Mouse (Mus musculus) kidney, adult 2 months (tissue): ENCODE measurements around the gene Plekhf1. TPM values are rescaled to one million over a fixed set of nuclear protein-coding genes. Genes with fewer than 3 reads are reported as not detected.

Source experiments
- DNase-seq: peaks from one replicate; pipeline ENCODE4 v3.0.0; 2021
- H3K27ac ChIP-seq: fragments of 200-500 bp; 2 replicates; pipeline ENCODE4 v1.5.1; 2012; ENCODE audit warnings: low read depth, low read length, control low read depth, inconsistent platforms; ENCODE audit not compliant: insufficient read depth
- H3K27me3 ChIP-seq: fragments of 200-500 bp; replicated peaks from 2 replicates; pipeline ENCODE4 v1.6.1; 2012; ENCODE audit warnings: mild to moderate bottlenecking, moderate library complexity, low read length, inconsistent platforms; ENCODE audit not compliant: control insufficient read depth, insufficient read depth
- H3K36me3 ChIP-seq: fragments of 200-500 bp; 2 replicates; pipeline ENCODE4 v1.6.1; 2012; ENCODE audit warnings: mild to moderate bottlenecking, moderate library complexity, low read length, inconsistent platforms; ENCODE audit not compliant: control insufficient read depth, insufficient read depth
- H3K4me1 ChIP-seq: fragments of 200-500 bp; 2 replicates; pipeline ENCODE4 v1.6.1; 2011; ENCODE audit warnings: low read length; ENCODE audit not compliant: control insufficient read depth, insufficient read depth
- H3K4me3 ChIP-seq: fragments of 200-500 bp; 2 replicates; pipeline ENCODE4 v1.5.1; 2011; ENCODE audit warnings: mild to moderate bottlenecking, low read depth, low read length, control low read depth; ENCODE audit not compliant: insufficient read depth
- CTCF ChIP-seq: fragments of 200-500 bp; conservative IDR thresholded peaks from 2 replicates; pipeline ENCODE4 v1.5.1; 2011; ENCODE audit warnings: low read depth, mild to moderate bottlenecking, control low read depth, low read length, moderate library complexity, mixed read lengths; ENCODE audit not compliant: insufficient read depth, insufficient read length
- POLR2A ChIP-seq: fragments of 200-500 bp; IDR thresholded peaks from one replicate; pipeline ENCODE4 v1.6.1; 2011; ENCODE audit warnings: low read depth, low read length, control low read depth
- WGBS: fragments of 180-500 bp; shearing (Covaris S2); methylation state at CpG from one replicate; pipeline ENCODE4 v1.1.7; 2018; 5-methylcytosine and 5-hydroxymethylcytosine counted together
- polyA plus RNA-seq: library from polyadenylated mRNA; depleted of rRNA; stranded (reverse); fragments of >200 nt; gene quantifications from 2 replicates; pipeline ENCODE4 v1.2.3, GENCODE M21; 2012; rRNA removed

Gene Plekhf1
- 6.3 and 6.4 TPM in 2 replicates for polyA plus RNA-seq

DNA sequence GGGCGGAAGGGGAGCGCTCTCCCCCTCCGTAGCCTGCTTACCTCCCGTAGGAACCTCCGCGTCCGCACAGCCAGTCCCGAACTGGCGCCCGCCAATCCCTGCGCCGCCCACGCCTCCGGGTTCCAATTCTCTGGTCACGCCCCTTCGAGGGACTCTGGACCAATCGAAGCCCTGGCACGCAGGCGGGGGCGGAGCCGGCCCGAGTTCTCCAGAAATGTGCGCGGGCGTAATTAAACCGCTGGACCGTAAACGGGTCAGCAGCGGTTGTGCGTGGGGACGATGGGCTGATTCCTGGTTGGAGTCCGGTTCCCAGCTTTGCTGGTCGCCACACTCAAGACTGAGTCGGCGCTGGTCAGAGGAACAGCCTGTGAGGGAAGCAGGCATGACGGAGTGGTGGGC, at the start of gene Plekhf1:
Plekhf1 (minus strand) TSS at position 117 of the 399 bp plus-strand sequence.
- H3K27me3 ChIP-seq, result no peaks in the 10 kb centered on the region
- H3K27ac ChIP-seq, result peak within 1 kb of the TSS; percentile 81
- DNase-seq, result peak; percentile 98
- TF ChIP-seq POLR2A (peak; percentile 64), CTCF (no peak)
- peak within 1 kb of the TSS; percentile 78 for H3K4me3 ChIP-seq
- WGBS, result under 1% methylated on average over 36 of the region's 36 CpGs
- no peaks in the 10 kb centered on the region for H3K36me3 ChIP-seq
- peaks cover 8% of the 10 kb centered on the region; the same call in 1 of the 2 replicates for H3K4me1 ChIP-seq

DNA sequence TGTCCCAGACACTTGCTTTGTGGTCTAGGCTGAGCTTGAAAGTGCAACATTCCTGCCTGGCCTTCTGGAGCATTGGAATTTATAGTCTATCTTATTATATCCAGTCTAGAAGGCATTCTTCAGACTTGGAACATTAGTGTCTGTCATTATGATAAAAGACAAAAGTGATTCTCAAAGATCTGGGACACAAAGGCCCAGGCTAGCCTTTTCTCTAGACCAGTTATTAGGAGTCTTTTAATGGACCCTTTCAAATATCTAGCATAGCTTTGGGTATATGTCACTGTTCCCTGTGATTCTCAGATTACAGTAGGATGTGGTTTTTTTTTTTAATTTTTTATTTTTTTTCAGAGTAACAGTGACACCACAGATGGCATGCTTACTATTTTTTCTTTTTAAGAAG, 44.7 kb upstream of the Plekhf1 start:
- Histone ChIP-seq H3K4me1 (peaks cover 3% of the 10 kb centered on the region), H3K27ac (no peak overlapping the region), H3K27me3 (no peaks in the 10 kb centered on the region), H3K36me3 (no peaks in the 10 kb centered on the region), H3K4me3 (no peak overlapping the region)
- DNase-seq, result no peak
- TF ChIP-seq CTCF (no peak), POLR2A (no peak)

DNA sequence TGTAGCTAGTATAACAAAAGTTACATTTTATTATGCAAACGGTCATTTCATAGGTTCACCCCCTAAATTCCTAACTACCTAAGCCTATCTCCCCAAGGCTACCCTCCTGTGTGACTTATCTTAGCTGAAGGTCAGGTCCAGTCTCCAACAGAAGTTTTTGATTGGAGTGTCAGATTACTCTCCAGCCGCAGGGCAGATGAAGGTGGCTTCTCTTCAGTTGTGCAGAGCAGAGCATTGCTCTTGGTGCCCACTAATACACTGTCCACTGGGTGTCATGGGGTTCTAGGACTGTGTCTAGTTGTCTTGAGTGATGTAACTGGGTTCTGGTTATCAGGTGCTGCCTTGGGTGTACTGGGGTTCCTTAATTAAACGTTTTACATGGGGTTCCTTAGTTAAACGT, 44.0 kb upstream of the Plekhf1 start:
- H3K27me3 ChIP-seq, result no peaks in the 10 kb centered on the region
- H3K27ac ChIP-seq, result no peak overlapping the region
- no peak overlapping the region for H3K4me3 ChIP-seq
- DNase-seq, result no peak
- H3K4me1 ChIP-seq, result peaks cover 3% of the 10 kb centered on the region
- no peaks in the 10 kb centered on the region for H3K36me3 ChIP-seq
- TF ChIP-seq CTCF (no peak), POLR2A (no peak)
- WGBS, result 12% methylated on average over 4 of the region's 4 CpGs

DNA sequence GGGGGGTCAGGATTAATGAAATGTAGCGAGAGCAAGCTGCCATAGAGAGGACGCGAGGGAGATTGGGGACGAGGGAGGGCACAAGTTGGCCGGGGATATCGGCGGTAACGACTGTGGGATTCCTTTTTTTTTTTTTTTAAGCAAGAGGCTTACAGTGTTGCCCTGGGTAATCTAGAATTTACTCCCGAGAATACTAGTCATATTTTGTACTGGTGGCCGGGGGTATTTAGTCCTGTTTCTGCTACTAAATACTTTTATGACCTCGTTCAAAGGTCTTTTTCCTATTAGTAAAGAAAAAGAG, 43.6 kb upstream of the Plekhf1 start:
- no peaks in the 10 kb centered on the region for H3K27me3 ChIP-seq
- DNase-seq, result no peak
- WGBS, result under 1% methylated on average over 11 of the region's 11 CpGs
- H3K36me3 ChIP-seq, result no peaks in the 10 kb centered on the region
- H3K27ac ChIP-seq, result peak overlapping the region; percentile 89
- no peak for TF ChIP-seq CTCF
- TF ChIP-seq POLR2A, result no peak
- peak overlapping the region; percentile 99 for H3K4me3 ChIP-seq
- H3K4me1 ChIP-seq, result peaks cover 3% of the 10 kb centered on the region

DNA sequence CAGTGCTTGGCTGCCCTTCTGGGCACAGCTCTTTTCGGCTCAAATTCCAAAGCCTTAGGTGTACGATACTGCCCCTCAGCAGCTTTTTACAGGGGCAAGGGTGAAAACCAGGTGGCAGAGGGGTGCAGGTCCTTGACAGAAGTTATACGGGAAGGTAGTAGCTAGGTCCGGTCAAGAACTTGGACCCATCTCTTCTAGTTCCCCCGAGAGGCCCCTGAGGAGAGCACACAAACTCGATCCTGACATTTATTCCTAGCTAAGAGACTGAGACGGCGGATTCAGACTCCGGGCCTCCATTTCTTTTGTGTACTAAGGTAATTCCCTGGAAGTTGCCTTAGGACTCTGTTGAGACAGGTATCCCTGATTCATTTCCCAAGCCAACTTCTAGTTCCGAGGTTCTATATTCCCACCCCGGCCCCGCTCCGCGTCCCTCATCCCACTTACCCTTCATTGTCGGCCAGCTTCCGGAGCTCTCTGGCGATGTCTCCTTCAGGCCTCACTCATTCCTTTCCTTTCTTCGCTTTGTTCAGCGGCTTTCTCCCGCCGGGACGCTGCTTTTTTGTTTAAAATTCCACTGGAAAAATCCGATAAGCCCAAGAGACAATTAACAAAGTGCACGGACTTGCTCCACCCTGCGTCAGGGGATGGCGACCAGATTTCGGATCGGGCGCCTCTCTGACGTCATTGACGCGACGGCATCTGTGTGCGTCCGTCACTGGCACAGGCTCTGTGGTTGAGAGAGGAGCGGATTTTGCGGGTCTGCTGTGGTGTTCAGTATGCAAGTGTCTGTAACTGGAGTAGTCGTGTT, 43.1 kb upstream of the Plekhf1 start, which contains the start of gene Pop4:
Pop4 (minus strand) TSS at position 721 of the 808 bp plus-strand sequence.
- TF ChIP-seq CTCF, result no peak
- TF ChIP-seq POLR2A, result peak; percentile 85
- Histone ChIP-seq H3K27ac (peak within 1 kb of the TSS; percentile 89), H3K27me3 (no peaks in the 10 kb centered on the region), H3K4me3 (peak within 1 kb of the TSS; percentile 99), H3K4me1 (peaks cover 3% of the 10 kb centered on the region), H3K36me3 (no peaks in the 10 kb centered on the region)
- under 1% methylated on average over 38 of the region's 38 CpGs for WGBS
- DNase-seq, result peak; percentile 93

DNA sequence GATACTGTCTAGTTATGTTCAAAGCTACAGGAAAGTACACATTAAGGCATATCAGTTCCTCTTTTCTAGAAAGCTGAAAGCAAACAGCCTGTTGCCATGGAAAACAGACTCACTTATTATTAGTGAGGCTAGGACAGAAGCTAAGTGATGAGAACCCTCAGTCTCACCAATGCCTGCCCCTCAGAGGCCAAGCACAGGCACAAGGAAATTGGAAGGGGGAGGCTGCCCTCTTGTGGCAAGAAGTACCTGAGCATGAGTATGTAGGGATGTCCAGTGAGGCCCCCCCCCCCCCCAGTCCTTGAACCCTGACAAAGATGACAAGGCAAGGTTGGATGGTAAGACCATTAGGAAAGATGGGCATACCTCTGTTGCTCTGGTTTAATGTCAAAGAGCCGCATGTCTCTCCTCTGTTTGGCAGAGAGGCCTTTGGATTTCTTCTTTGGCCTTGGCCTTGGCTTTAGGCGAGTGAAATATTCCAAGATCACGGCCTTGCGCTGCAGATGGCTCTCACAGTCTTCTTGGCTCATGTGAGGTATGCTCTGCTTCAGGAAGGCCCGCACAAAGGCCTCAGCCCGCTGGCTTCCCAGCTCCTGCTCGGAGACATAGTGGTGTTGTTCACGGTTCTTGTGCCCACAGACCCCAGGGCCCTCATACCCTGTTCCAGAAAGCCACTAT, 39.3 kb upstream of the Plekhf1 start:
- Histone ChIP-seq H3K4me1 (peaks cover 3% of the 10 kb centered on the region), H3K36me3 (peaks cover 2% of the 10 kb centered on the region), H3K27me3 (no peaks in the 10 kb centered on the region), H3K27ac (no peak overlapping the region), H3K4me3 (no peak overlapping the region)
- WGBS, result 86% methylated on average over 8 of the region's 8 CpGs
- peak; percentile 70 for DNase-seq
- TF ChIP-seq CTCF (peak; percentile 74), POLR2A (no peak)

DNA sequence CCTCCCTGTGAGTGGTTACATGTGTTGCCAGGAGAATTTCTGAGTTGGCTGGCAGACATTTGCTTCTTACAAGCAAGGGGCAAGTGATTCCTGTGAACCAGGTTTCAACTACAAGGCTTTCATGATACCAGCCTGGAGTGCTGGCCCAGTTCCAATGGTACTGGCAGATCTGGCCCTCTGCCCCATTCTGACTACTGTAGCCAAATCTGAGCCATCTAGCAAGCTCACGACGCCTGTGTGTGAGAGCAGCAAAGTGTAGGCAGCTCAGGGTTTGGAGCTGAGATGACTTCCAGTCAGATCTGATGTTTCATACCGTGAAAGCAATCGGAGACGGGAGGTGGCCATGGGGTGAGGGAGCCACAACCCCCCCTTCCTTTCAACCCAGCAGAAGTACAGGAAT, 34.6 kb upstream of the Plekhf1 start:
- no peaks in the 10 kb centered on the region for H3K4me1 ChIP-seq
- no peak for TF ChIP-seq POLR2A
- TF ChIP-seq CTCF, result no peak
- H3K27ac ChIP-seq, result no peak overlapping the region
- WGBS, result 69% methylated on average over 5 of the region's 5 CpGs
- peak; percentile 23 for DNase-seq
- H3K27me3 ChIP-seq, result no peaks in the 10 kb centered on the region
- H3K4me3 ChIP-seq, result no peak overlapping the region
- H3K36me3 ChIP-seq, result peaks cover 2% of the 10 kb centered on the region
